ENCODE assay signal across 7 mouse cellular contexts in genomic region chr5:33997829-33998504, GRCm38 (mm10). TPM values are rescaled to one million over a fixed set of nuclear protein-coding genes. Genes with fewer than 3 reads are reported as not detected.
A peak's percentile ranks its signal among the peaks of the same experiment; 100 is the strongest.
DNase-seq lines count a peak whose midpoint lies in the region; ATAC-seq lines count a peak whose summit lies in the region.

No protein-coding gene starts in this region.

- H3K36me3 ChIP-seq in lung, embryonic 15.5 days: no peaks in the 10 kb centered on the region
- no peaks in the 10 kb centered on the region for H3K36me3 ChIP-seq in embryonic facial prominence, embryonic 11.5 days (replicated peaks; ENCODE audit: control insufficient read depth, insufficient read depth, low read depth, low read length)
- peaks cover 8% of the 10 kb centered on the region for H3K36me3 ChIP-seq in hindbrain, embryonic 16.5 days (ENCODE audit: control insufficient read depth, insufficient read depth, low read length)
- peaks cover 21% of the 10 kb centered on the region for H3K36me3 ChIP-seq in neural tube, embryonic 15.5 days

- peaks cover 22% of the 10 kb centered on the region for H3K4me1 ChIP-seq in lung, embryonic 15.5 days
- peaks cover 9% of the 10 kb centered on the region for H3K4me1 ChIP-seq in embryonic facial prominence, embryonic 11.5 days (ENCODE audit: control insufficient read depth, insufficient read depth, low read length)
- H3K4me1 ChIP-seq in hindbrain, embryonic 16.5 days (ENCODE audit: control insufficient read depth, insufficient read depth, low read depth, low read length): peaks cover 32% of the 10 kb centered on the region
- H3K4me1 ChIP-seq in neural tube, embryonic 15.5 days: peaks cover 46% of the 10 kb centered on the region

- no peak overlapping the region for H3K27ac ChIP-seq in lung, embryonic 15.5 days
- no peak overlapping the region for H3K27ac ChIP-seq in embryonic facial prominence, embryonic 11.5 days (replicated peaks; ENCODE audit: low read depth, low read length)
- no peak overlapping the region; the same call in 1 of the 2 replicates for H3K27ac ChIP-seq in hindbrain, embryonic 16.5 days (ENCODE audit: low read depth, low read length)
- H3K27ac ChIP-seq in neural tube, embryonic 15.5 days (replicated peaks): peak overlapping the region; percentile 99; the same call in 1 of the 2 replicates

- WGBS in lung, embryonic 15.5 days: 69% methylated on average over 20 of the region's 20 CpGs
- WGBS in embryonic facial prominence, embryonic 11.5 days: 71% methylated on average over 20 of the region's 20 CpGs
- WGBS in hindbrain, embryonic 16.5 days: 69% methylated on average over 20 of the region's 20 CpGs
- 67% methylated on average over 20 of the region's 20 CpGs for WGBS in neural tube, embryonic 15.5 days

- H3K9ac ChIP-seq in lung, embryonic 15.5 days: no peak overlapping the region
- no peak overlapping the region for H3K9ac ChIP-seq in embryonic facial prominence, embryonic 11.5 days (replicated peaks; ENCODE audit: low read length)
- peak overlapping the region; percentile 89 for H3K9ac ChIP-seq in hindbrain, embryonic 16.5 days (ENCODE audit: low read depth, low read length)
- peak overlapping the region; percentile 90 for H3K9ac ChIP-seq in neural tube, embryonic 15.5 days (replicated peaks)

- no peaks in the 10 kb centered on the region for H3K9me3 ChIP-seq in lung, embryonic 15.5 days
- H3K9me3 ChIP-seq in embryonic facial prominence, embryonic 11.5 days (replicated peaks; ENCODE audit: control insufficient read depth, low read length): no peaks in the 10 kb centered on the region
- no peaks in the 10 kb centered on the region for H3K9me3 ChIP-seq in hindbrain, embryonic 16.5 days (ENCODE audit: control insufficient read depth, low read length)
- H3K9me3 ChIP-seq in neural tube, embryonic 15.5 days (replicated peaks): no peaks in the 10 kb centered on the region

- ATAC-seq in lung, embryonic 15.5 days (ENCODE audit: borderline replicate concordance, extremely low read depth, low FRiP score, low TSS enrichment): no peak
- ATAC-seq in embryonic facial prominence, embryonic 11.5 days (replicated peaks; ENCODE audit: insufficient number of reproducible peaks, low FRiP score, low TSS enrichment, low read depth): no peak
- no peak for ATAC-seq in hindbrain, embryonic 16.5 days
- no peak for ATAC-seq in neural tube, embryonic 15.5 days (ENCODE audit: low FRiP score)
- ATAC-seq in granulocyte monocyte progenitor cell, adult 5-6 weeks (replicated peaks; ENCODE audit: poor library complexity, severe bottlenecking): no peak

- peaks cover 60% of the 10 kb centered on the region for H3K27me3 ChIP-seq in lung, embryonic 15.5 days
- peaks cover 46% of the 10 kb centered on the region for H3K27me3 ChIP-seq in embryonic facial prominence, embryonic 11.5 days (ENCODE audit: control insufficient read depth, insufficient read depth, low read length)
- no peaks in the 10 kb centered on the region for H3K27me3 ChIP-seq in hindbrain, embryonic 16.5 days (replicated peaks; ENCODE audit: control insufficient read depth, insufficient read depth, low read length)
- no peaks in the 10 kb centered on the region for H3K27me3 ChIP-seq in neural tube, embryonic 15.5 days (replicated peaks)

- no peak for DNase-seq in lung, postnatal 36 days
- no peak for DNase-seq in embryonic facial prominence, embryonic 11.5 days (ENCODE audit: low spot score)
- DNase-seq in left cerebral cortex, adult 9 months (ENCODE audit: low spot score in 2 of 2): no peak

- peak overlapping the region; percentile 57 for H3K4me3 ChIP-seq in lung, embryonic 15.5 days
- H3K4me3 ChIP-seq in embryonic facial prominence, embryonic 11.5 days (ENCODE audit: low read depth, low read length): peak overlapping the region; percentile 63
- peak overlapping the region; percentile 70 for H3K4me3 ChIP-seq in hindbrain, embryonic 16.5 days (ENCODE audit: low read length)
- peak overlapping the region; percentile 93 for H3K4me3 ChIP-seq in neural tube, embryonic 15.5 days (replicated peaks)

- H3K4me2 ChIP-seq in lung, embryonic 15.5 days: peak overlapping the region; percentile 100
- H3K4me2 ChIP-seq in embryonic facial prominence, embryonic 11.5 days (ENCODE audit: low read depth, low read length): peak overlapping the region; percentile 96
- H3K4me2 ChIP-seq in hindbrain, embryonic 16.5 days (ENCODE audit: low read length): peak overlapping the region; percentile 93
- peak overlapping the region; percentile 80 for H3K4me2 ChIP-seq in neural tube, embryonic 15.5 days

RNA-seq across cellular contexts. Expression of gene Nat8l, which starts 2.2 kb away (rescaled TPM):
- polyA plus RNA-seq in lung, embryonic 15.5 days (2015; fragmentation: Nextera tagmentation; extraction: Ambion mirVana): 0.16 TPM in 2 replicates
- polyA plus RNA-seq in embryonic facial prominence, embryonic 11.5 days (2014; fragmentation: Nextera tagmentation; extraction: Ambion mirVana): 0.26 and 0.36 TPM in 2 replicates
- polyA plus RNA-seq in hindbrain, embryonic 16.5 days (2015; fragmentation: Nextera tagmentation; extraction: Ambion mirVana): 5.1 and 5.5 TPM in 2 replicates
- 4.8 and 6.4 TPM in 2 replicates for polyA plus RNA-seq in neural tube, embryonic 15.5 days (2015; fragmentation: Nextera tagmentation; extraction: Ambion mirVana)
- total RNA-seq in granulocyte monocyte progenitor cell, adult 5-6 weeks (2014; fragmentation: Nextera tagmentation): 4.8 and 6.3 TPM in 2 replicates
- 1.7 and 2.2 TPM in 2 replicates for total RNA-seq in granulocyte monocyte progenitor cell, adult 5-6 weeks (2017)

RNA-seq across cellular contexts. Expression of gene Gm1673, which starts 14.7 kb away (rescaled TPM):
- polyA plus RNA-seq in lung, embryonic 15.5 days (2015; fragmentation: Nextera tagmentation; extraction: Ambion mirVana): 68.6 and 71.4 TPM in 2 replicates
- 164 and 166 TPM in 2 replicates for polyA plus RNA-seq in embryonic facial prominence, embryonic 11.5 days (2014; fragmentation: Nextera tagmentation; extraction: Ambion mirVana)
- polyA plus RNA-seq in hindbrain, embryonic 16.5 days (2015; fragmentation: Nextera tagmentation; extraction: Ambion mirVana): 555 and 649 TPM in 2 replicates
- 459 and 621 TPM in 2 replicates for polyA plus RNA-seq in neural tube, embryonic 15.5 days (2015; fragmentation: Nextera tagmentation; extraction: Ambion mirVana)
- 2.1 and 7.4 TPM in 2 replicates for total RNA-seq in granulocyte monocyte progenitor cell, adult 5-6 weeks (2014; fragmentation: Nextera tagmentation)
- total RNA-seq in granulocyte monocyte progenitor cell, adult 5-6 weeks (2017): 14.6 TPM in 1 of 2 replicates, not detected in the other

Comparison
In these comparisons a context has a peak if more than half of its experiments do, and no peak if none do; other contexts are left out.
1. H3K9ac ChIP-seq: peak in hindbrain, embryonic 16.5 days (single experiment) and neural tube, embryonic 15.5 days (single experiment); none in lung, embryonic 15.5 days (single experiment) and embryonic facial prominence, embryonic 11.5 days (single experiment).
2. Peak in every context shown above with its lines, with median percentiles within 50 percentile points of each other: H3K4me2 ChIP-seq and H3K4me3 ChIP-seq.